Mouse (Mus musculus): ENCODE data around the gene Olfr464. TPM values are rescaled to one million over a fixed set of nuclear protein-coding genes. Genes with fewer than 3 reads are reported as not detected.

Gene Olfr464
- total RNA-seq, 2 experiments from 2014 or later, result not detected

Other genes starting within 250 kb of the Olfr464 start
- gene Supt4a, start 183.4 kb downstream of the Olfr464 start, total RNA-seq (2021), result 10 to 100 TPM; 42.8 to 46.1 TPM
- under 1 TPM in 1 of 2 experiments, not detected in 1; 0.15 TPM for gene Tspoap1, start 160.4 kb downstream of the Olfr464 start, total RNA-seq (2021)
- not detected for gene Mpo, start 127.4 kb downstream of the Olfr464 start, total RNA-seq (2021)
- gene Lpo, start 92.7 kb downstream of the Olfr464 start, total RNA-seq (2021), result not detected
- gene Mks1, start 67.8 kb downstream of the Olfr464 start, total RNA-seq (2021), result 1 to 10 TPM; 2.2 to 3.8 TPM
- not detected for gene Epx, start 45.4 kb downstream of the Olfr464 start, total RNA-seq (2021)
- not detected for gene Olfr462, start 28.7 kb downstream of the Olfr464 start, total RNA-seq (2021)
- gene Olfr463, start 23.6 kb downstream of the Olfr464 start, total RNA-seq (2021), result not detected
- 100 to 1,000 TPM; 410 to 444 TPM for gene Dynll2, start 66.6 kb upstream of the Olfr464 start, total RNA-seq (2021)
- gene Srsf1, start 126.4 kb upstream of the Olfr464 start, total RNA-seq (2021), result 100 to 1,000 TPM in 1 of 2 experiments, 10 to 100 TPM in 1; 88.5 to 102 TPM
- gene Vezf1, start 147.3 kb upstream of the Olfr464 start, total RNA-seq (2021), result 10 to 100 TPM; 35.0 to 38.4 TPM
- 10 to 100 TPM; 40.0 to 43.8 TPM for gene Cuedc1, start 177.1 kb upstream of the Olfr464 start, total RNA-seq (2021)

Data from heart, adult 18-20 months (tissue).